Mouse (Mus musculus) adrenal gland, postnatal 25 days (tissue): ENCODE results near the gene Dhodh. TPM values are rescaled to one million over a fixed set of nuclear protein-coding genes. Genes with fewer than 3 reads are reported as not detected.
A peak's percentile ranks its signal among the peaks of the same experiment; 100 is the strongest.

ENCODE experiments used
- DNase-seq: peaks from one replicate; pipeline ENCODE4 v3.0.0; 2021; ENCODE audit warnings: mixed read lengths
- long read RNA-seq: library from polyadenylated mRNA; stranded (forward); transcript quantifications from one replicate; pipeline ENCODE4 v2.0.0, GENCODE M21; 2021
- total RNA-seq: library from RNA; stranded (reverse); gene quantifications from 2 replicates; pipeline ENCODE4 v1.2.3, GENCODE M21; 2021

Gene Dhodh
- 23.6 and 25.1 TPM in 2 replicates for total RNA-seq
- long read RNA-seq, transcript Dhodh-201 (9 exons, 2,039 nt) = major isoform, 34 of 44 reads
- long read RNA-seq, partial matches to known transcripts = 2 of 44 reads
- long read RNA-seq, other reads (novel, unspliced or antisense) = 8 of 44 reads

- peak; percentile 96 for DNase-seq
Measured at GRCm38 (mm10) chr8:109608271-109609152, at the start of gene Dhodh. Gene Dhodh, minus strand, starts transcription at chr8:109608673.

GRCm38 (mm10) chr8:109656860-109657259 lies 48.4 kb upstream of the Dhodh start:
- no peak for DNase-seq

- DNase-seq = no peak
Measured at GRCm38 (mm10) chr8:109650801-109651200, 42.3 kb upstream of the Dhodh start.

GRCm38 (mm10) chr8:109648469-109648868 lies 40.0 kb upstream of the Dhodh start:
- DNase-seq = no peak

GRCm38 (mm10) chr8:109647331-109647730 lies 38.9 kb upstream of the Dhodh start:
- no peak for DNase-seq

GRCm38 (mm10) chr8:109641236-109641635 lies 32.8 kb upstream of the Dhodh start:
- no peak for DNase-seq

GRCm38 (mm10) chr8:109640410-109640809 lies 31.9 kb upstream of the Dhodh start:
- DNase-seq = no peak

- DNase-seq = no peak
Measured at GRCm38 (mm10) chr8:109638851-109639250, 30.4 kb upstream of the Dhodh start.

GRCm38 (mm10) chr8:109635146-109635545 lies 26.7 kb upstream of the Dhodh start:
- no peak for DNase-seq

- no peak for DNase-seq
Measured at GRCm38 (mm10) chr8:109632498-109632897, 24.0 kb upstream of the Dhodh start.

GRCm38 (mm10) chr8:109628638-109629037 lies 20.2 kb upstream of the Dhodh start:
- no peak for DNase-seq

- no peak for DNase-seq
Measured at GRCm38 (mm10) chr8:109615569-109615968, 7.1 kb upstream of the Dhodh start.

- DNase-seq = no peak
Measured at GRCm38 (mm10) chr8:109614243-109615210, 6.1 kb upstream of the Dhodh start, which contains the start of gene Pkd1l3. Gene Pkd1l3, plus strand, starts transcription at chr8:109614517.

- DNase-seq = no peak
Measured at GRCm38 (mm10) chr8:109609153-109609502, 655 bp upstream of the Dhodh start.

- no peak for DNase-seq
Measured at GRCm38 (mm10) chr8:109607650-109608049, 823 bp downstream of the Dhodh start.

GRCm38 (mm10) chr8:109606725-109607124 lies 1.7 kb downstream of the Dhodh start:
- DNase-seq = no peak

GRCm38 (mm10) chr8:109595854-109596253 lies 12.6 kb downstream of the Dhodh start:
- peak; percentile 59 for DNase-seq

- no peak for DNase-seq
Measured at GRCm38 (mm10) chr8:109593117-109593788, 15.2 kb downstream of the Dhodh start.

- DNase-seq = no peak
Measured at GRCm38 (mm10) chr8:109592164-109592563, 16.3 kb downstream of the Dhodh start.

- no peak for DNase-seq
Measured at GRCm38 (mm10) chr8:109591367-109591766, 17.1 kb downstream of the Dhodh start.

- no peak for DNase-seq
Measured at GRCm38 (mm10) chr8:109590901-109591300, 17.6 kb downstream of the Dhodh start.

GRCm38 (mm10) chr8:109586972-109587504 lies 21.4 kb downstream of the Dhodh start:
- DNase-seq = no peak
